Mouse (Mus musculus): ENCODE data around the gene Rragd. TPM values are rescaled to one million over a fixed set of nuclear protein-coding genes. Genes with fewer than 3 reads are reported as not detected.
"Not testable (repeated sequence)": the region's sequence is repeated elsewhere in the genome, so short reads cannot be mapped to it uniquely, and the experiment has no call there.

Rragd gene
- 10 to 100 TPM in 1 of 2 experiments, 1 to 10 TPM in 1; 7.4 to 11.0 TPM for total RNA-seq (2021)
- long read RNA-seq, experiment 1, full-length matches to known transcripts: 3 of 3 reads
- long read RNA-seq, experiment 1, partial matches to known transcripts: 0 of 3 reads
- long read RNA-seq, experiment 1, other reads (novel, unspliced or antisense): 0 of 3 reads
- long read RNA-seq, experiment 2, full-length matches to known transcripts: 1 of 4 reads
- long read RNA-seq, experiment 2, partial matches to known transcripts: 1 of 4 reads
- long read RNA-seq, experiment 2, other reads (novel, unspliced or antisense): 2 of 4 reads

- peak; percentile 38 for DNase-seq
These were observed at the start of gene Rragd for GRCm38 (mm10) chr4:32982716-32983175. Gene Rragd, plus strand, starts transcription at chr4:32983037.

GRCm38 (mm10) chr4:32936762-32937341, 46.0 kb upstream of the Rragd start:
- DNase-seq: no peak

- peak; percentile 9 for DNase-seq
These were observed 43.3 kb upstream of the Rragd start for GRCm38 (mm10) chr4:32939521-32939920.

GRCm38 (mm10) chr4:32939964-32940363, 42.9 kb upstream of the Rragd start:
- DNase-seq: no peak

- DNase-seq: no peak
These were observed 41.9 kb upstream of the Rragd start for GRCm38 (mm10) chr4:32940984-32941383.

- DNase-seq: no peak
These were observed 35.2 kb upstream of the Rragd start for GRCm38 (mm10) chr4:32947631-32948030.

GRCm38 (mm10) chr4:32948696-32949095, 34.1 kb upstream of the Rragd start:
- no peak for DNase-seq

- DNase-seq: peak; percentile 88
These were observed 32.3 kb upstream of the Rragd start, which contains the start of gene Ankrd6 for GRCm38 (mm10) chr4:32950356-32951034. Gene Ankrd6, minus strand, starts transcription at chr4:32950841.

GRCm38 (mm10) chr4:32951035-32951940, 31.5 kb upstream of the Rragd start:
- DNase-seq: no peak

GRCm38 (mm10) chr4:32952681-32953080, 30.2 kb upstream of the Rragd start:
- DNase-seq: no peak

GRCm38 (mm10) chr4:32956423-32956822, 26.4 kb upstream of the Rragd start:
- DNase-seq: no peak

GRCm38 (mm10) chr4:32961394-32961793, 21.4 kb upstream of the Rragd start:
- DNase-seq: no peak

- not testable (repeated sequence) for DNase-seq
These were observed 18.2 kb upstream of the Rragd start for GRCm38 (mm10) chr4:32964619-32965018.

GRCm38 (mm10) chr4:32977331-32977730, 5.5 kb upstream of the Rragd start:
- no peak for DNase-seq

- DNase-seq: no peak
These were observed 2.8 kb upstream of the Rragd start for GRCm38 (mm10) chr4:32980061-32980460.

- no peak for DNase-seq
These were observed 1.2 kb upstream of the Rragd start for GRCm38 (mm10) chr4:32981617-32982016.

- DNase-seq: no peak
These were observed 659 bp upstream of the Rragd start for GRCm38 (mm10) chr4:32982041-32982715.

GRCm38 (mm10) chr4:32983176-32984155, 629 bp downstream of the Rragd start:
- DNase-seq: peak; percentile 74

- DNase-seq: no peak
These were observed 1.4 kb downstream of the Rragd start for GRCm38 (mm10) chr4:32984242-32984641.
